Mouse (Mus musculus) heart, postnatal 14 days (tissue): ENCODE measurements at regions not wholly inside any gene's neighbourhood (a gene's known extent, or its start where the extent isn't known, plus 50 kb on each side); places are given as distances from the start of the nearest gene placed in this dataset.

Experiments
- DNase-seq, 2 experiments: peaks; one replicate each; pipeline ENCODE4 v3.0.0; 2021 to 2022
- intact Hi-C: fragments of 180-260 bp; cut with DNase I; formaldehyde crosslinking; loops from one replicate; pipeline ENCODE4 v1.15.1; 2025

DNA sequence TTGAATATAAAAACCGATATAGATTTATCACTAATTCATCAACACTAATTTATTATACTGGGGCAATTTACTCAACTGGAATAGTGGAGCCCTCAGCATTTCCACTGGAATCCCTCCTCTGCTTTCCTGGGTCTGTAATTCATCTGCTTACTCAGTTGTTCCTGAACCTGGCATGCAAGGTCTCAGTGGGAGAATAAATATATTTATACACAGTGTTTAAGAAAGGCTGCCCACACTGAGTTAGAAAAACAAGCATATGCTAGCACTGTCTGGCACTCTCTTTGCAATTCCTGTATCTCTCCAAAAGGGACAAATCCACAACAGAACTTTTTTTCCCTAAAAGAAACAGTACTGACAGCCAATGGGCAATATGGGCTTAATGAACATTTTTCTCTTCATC, 100.1 kb upstream of the Gm10192 start:
- intact Hi-C loops, result no loop called here
- no peak for DNase-seq

DNA sequence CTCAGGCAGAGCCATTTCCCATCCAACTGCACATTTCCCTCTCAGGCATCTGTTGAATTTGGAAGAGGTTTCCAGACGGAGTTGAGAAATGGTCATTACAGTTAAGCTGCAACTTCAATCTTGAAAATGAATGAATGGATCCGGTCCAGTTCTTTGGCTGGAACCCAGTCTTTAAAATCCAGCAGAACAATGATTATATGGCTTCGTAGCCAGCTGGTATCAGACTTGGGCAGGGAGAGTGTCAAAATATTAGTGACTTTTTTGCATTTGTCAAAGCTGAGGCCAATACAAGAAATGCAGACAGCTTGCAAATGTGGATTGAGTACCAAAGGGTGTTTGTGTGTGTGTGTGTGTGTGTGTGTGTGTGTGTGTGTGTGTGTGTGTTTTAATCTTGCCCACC, 99.7 kb upstream of the Gm10192 start:
- intact Hi-C loops, result no loop called here
- peak; percentile 17 to 32 for DNase-seq

DNA sequence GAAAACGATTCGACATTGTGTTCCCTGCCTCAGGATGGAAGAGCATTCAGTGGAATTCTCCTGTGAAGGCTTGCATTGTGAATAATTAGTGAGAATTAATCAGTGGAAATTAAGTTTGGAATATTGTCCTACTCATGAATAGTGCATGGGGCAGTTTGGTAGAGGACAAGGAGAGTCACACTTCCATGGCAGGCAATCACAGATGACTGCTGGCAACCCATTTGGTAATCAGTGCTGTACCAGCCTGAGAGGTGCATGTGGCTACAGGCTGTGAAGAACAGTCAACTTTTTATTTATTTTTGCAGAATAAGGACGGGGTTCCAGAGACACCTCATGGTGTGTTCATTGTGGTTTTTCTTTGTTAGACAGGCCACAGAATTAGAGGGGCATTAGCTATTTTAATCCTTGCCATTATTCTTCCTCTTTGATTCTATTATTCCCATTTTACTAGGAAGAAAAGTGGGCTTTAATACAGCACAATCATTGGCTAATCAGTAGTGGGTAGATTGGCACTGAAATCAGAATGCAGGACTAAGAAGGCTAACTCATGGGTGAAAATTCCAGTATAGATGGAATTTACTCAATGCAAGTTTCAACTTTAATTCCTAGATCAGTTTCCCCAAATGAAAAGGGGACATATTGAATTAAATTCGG, 98.3 kb upstream of the Gm10192 start:
- no peak for DNase-seq
- intact Hi-C loops, result no loop called here

DNA sequence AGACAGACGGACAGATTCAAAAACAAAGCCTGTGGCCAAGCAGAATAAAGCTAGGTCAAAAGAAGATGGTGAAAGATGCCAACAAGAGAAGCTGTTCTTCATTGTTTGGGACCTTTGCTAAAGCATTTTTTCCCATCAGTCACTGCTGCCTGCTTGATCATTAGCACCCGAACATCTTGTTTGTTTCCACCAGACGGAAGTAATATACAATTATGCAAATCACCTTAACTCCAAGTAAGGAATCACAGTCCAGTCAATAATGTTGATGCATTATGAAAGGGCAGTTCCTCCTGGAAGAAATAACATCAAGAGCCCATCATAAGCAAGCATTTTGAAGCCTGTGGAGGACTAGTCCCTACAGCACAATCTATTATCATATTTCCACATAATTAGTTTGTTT, 97.7 kb upstream of the Gm10192 start:
- DNase-seq, result no peak
- intact Hi-C loops, result no loop called here

DNA sequence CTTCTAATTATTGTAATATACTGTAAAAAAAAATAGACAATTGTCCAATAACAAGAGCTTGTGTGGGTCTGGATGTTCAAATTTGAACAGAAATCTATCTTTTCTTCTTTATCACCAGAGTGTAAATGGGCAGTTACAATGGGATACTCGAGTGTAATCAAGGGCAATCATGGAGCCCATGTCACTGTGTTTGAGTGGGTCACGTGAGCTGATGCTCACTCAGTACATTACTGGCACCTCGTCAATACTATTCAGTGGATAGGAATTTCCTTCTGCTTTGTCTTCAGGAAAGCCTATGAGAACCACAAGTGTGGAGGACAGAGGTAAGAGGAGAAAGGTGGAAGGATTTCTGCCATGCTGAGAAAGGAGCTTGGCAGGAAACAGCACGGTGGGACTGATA, 54.0 kb upstream of the Gm10192 start:
- no peak for DNase-seq
- intact Hi-C loops, result no loop called here

DNA sequence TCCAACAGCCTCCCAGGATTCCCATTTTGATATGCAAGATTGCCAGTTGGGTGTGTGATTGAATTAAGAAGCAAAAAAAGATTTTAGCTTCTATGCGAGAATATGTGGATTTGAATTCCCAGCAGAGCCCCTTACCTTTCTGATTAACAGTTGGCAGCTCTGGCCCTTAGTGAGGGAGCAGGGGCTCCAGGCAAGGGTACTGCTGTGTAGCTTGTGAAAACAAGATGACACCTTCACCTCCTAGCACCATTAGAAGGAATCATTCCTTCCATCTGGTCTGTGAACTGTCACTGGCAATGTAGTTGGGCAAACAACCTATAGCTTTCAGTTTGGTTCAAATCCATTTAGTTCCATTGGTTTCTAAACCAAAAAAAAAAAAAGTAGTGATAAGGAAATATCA, 53.4 kb upstream of the Gm10192 start:
- intact Hi-C loops, result no loop called here
- no peak for DNase-seq

DNA sequence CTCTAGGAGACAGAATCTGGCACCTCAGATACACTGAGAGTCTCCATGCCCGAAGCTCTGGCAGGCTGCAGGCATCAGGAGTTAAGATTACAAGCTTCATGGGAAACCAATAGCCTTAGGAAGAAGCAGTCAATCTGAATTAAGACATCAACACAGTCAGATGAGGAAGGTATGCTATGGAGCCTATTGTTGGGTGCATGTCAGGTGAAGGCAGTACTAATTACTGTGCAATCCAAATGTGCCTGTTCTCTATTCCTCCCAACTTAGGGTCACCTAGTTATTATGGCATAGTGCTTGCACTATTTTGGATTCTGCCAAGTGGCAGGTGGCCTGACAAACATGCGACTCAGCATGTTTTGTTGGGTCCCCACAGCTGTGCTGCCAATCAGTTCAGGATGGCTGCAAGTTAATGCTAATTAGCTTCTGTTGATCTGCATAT, 53.0 kb upstream of the Gm10192 start:
- no peak for DNase-seq
- intact Hi-C loops, result no loop called here
